Mouse (Mus musculus) left cerebral cortex, adult 18-20 months (tissue): ENCODE measurements around the gene Dpep2nb. TPM values are rescaled to one million over a fixed set of nuclear protein-coding genes. Genes with fewer than 3 reads are reported as not detected.
A peak's percentile ranks its signal among the peaks of the same experiment; 100 is the strongest.
"Not testable (repeated sequence)": the region's sequence is repeated elsewhere in the genome, so short reads cannot be mapped to it uniquely, and the experiment has no call there.

Source experiments
- DNase-seq, 2 experiments: peaks; one replicate each; pipeline ENCODE4 v3.0.0; 2021 to 2022; ENCODE audit warnings: low spot score in 2 of 2, mixed read lengths in 1 of 2
- long read RNA-seq, 2 experiments: library from polyadenylated mRNA; stranded (forward); transcript quantifications; one replicate each; pipeline ENCODE4 v2.0.0; 2021
- total RNA-seq, 2 experiments: library from RNA; stranded (reverse); gene quantifications; 2 replicates each; pipeline ENCODE4 v1.2.3; 2021

Dpep2nb gene
- not detected for total RNA-seq
- long read RNA-seq, experiment 1: 0 reads
- long read RNA-seq, experiment 2: 0 reads

- DNase-seq: no peak
Measured at GRCm38 (mm10) chr8:106005875-106006274, at the start of gene Dpep2nb. Gene Dpep2nb, minus strand, starts transcription at chr8:106005975.

GRCm38 (mm10) chr8:106055038-106055437 is 49.3 kb upstream of the Dpep2nb start:
- DNase-seq: no peak

GRCm38 (mm10) chr8:106054190-106054811 is 48.5 kb upstream of the Dpep2nb start:
- no peak for DNase-seq

GRCm38 (mm10) chr8:106052510-106053089 is 46.8 kb upstream of the Dpep2nb start:
- DNase-seq: no peak

GRCm38 (mm10) chr8:106051068-106051467 is 45.3 kb upstream of the Dpep2nb start:
- DNase-seq: no peak

- DNase-seq: no peak
Measured at GRCm38 (mm10) chr8:106049840-106050239, 44.1 kb upstream of the Dpep2nb start.

GRCm38 (mm10) chr8:106047854-106048630 is 42.3 kb upstream of the Dpep2nb start:
- DNase-seq: no peak

- DNase-seq: no peak
Measured at GRCm38 (mm10) chr8:106046872-106047559, 41.2 kb upstream of the Dpep2nb start.

- DNase-seq: no peak
Measured at GRCm38 (mm10) chr8:106044151-106044550, 38.4 kb upstream of the Dpep2nb start.

GRCm38 (mm10) chr8:106043055-106043454 is 37.3 kb upstream of the Dpep2nb start:
- no peak for DNase-seq

GRCm38 (mm10) chr8:106040218-106040617 is 34.4 kb upstream of the Dpep2nb start:
- DNase-seq: no peak

- DNase-seq: no peak
Measured at GRCm38 (mm10) chr8:106039605-106040004, 33.8 kb upstream of the Dpep2nb start.

GRCm38 (mm10) chr8:106038721-106039120 is 32.9 kb upstream of the Dpep2nb start:
- DNase-seq: no peak

GRCm38 (mm10) chr8:106022483-106022882 is 16.7 kb upstream of the Dpep2nb start:
- peak; percentile 81 to 85 for DNase-seq

GRCm38 (mm10) chr8:106018039-106018438 is 12.3 kb upstream of the Dpep2nb start:
- no peak for DNase-seq

- DNase-seq: no peak
Measured at GRCm38 (mm10) chr8:106017130-106017529, 11.4 kb upstream of the Dpep2nb start.

- no peak for DNase-seq
Measured at GRCm38 (mm10) chr8:106016284-106016683, 10.5 kb upstream of the Dpep2nb start.

- DNase-seq: not testable (repeated sequence)
Measured at GRCm38 (mm10) chr8:106012203-106012602, 6.4 kb upstream of the Dpep2nb start.

- DNase-seq: no peak
Measured at GRCm38 (mm10) chr8:106011643-106011986, 5.8 kb upstream of the Dpep2nb start, which contains the start of gene Ddx28. Gene Ddx28, minus strand, starts transcription at chr8:106011882.

GRCm38 (mm10) chr8:106010748-106011642 is 5.2 kb upstream of the Dpep2nb start:
- DNase-seq: peak; percentile 96

GRCm38 (mm10) chr8:106007891-106008290 is 2.1 kb upstream of the Dpep2nb start:
- DNase-seq: not testable (repeated sequence)
